Mouse (Mus musculus): ENCODE results near the gene Emp2.

GRCm38 (mm10) chr16:10336454-10337421 lies 23.0 kb upstream of the Emp2 start:
- no peak for TF ChIP-seq CTCF (IDR thresholded peaks at IDR 0.05; ENCODE audit: borderline replicate concordance, insufficient read depth, low read length)
- TF ChIP-seq POLR2A (IDR thresholded peaks at IDR 0.05; ENCODE audit: low read depth, low read length), result no peak

All from embryonic fibroblast, embryonic 13.5 days (primary cell).